Comparison of ENCODE assay signal across 32 mouse cellular contexts in genomic region chr7:100867561-100867960, GRCm38 (mm10). TPM values are rescaled to one million over a fixed set of nuclear protein-coding genes. Genes with fewer than 3 reads are reported as not detected.
DNase-seq lines count a peak whose midpoint lies in the region; ATAC-seq lines count a peak whose summit lies in the region.
"Had no signal": no experiment of that assay in that cellular context is flagged by ENCODE, and none has a peak within 500 bp of the region (broad histone marks: within the 10 kb centered on the region; RNA-seq: fewer than 3 reads in every experiment).

No protein-coding gene starts in this region.

- WGBS in liver, embryonic 11.5 days: 42% methylated on average over 2 of the region's 2 CpGs
- 31% methylated on average over 2 of the region's 2 CpGs for WGBS in liver, embryonic 13.5 days (ENCODE audit: insufficient replicate concordance)

- H3K4me2 ChIP-seq in liver, embryonic 11.5 days: no peak overlapping the region
- H3K4me2 ChIP-seq in liver, embryonic 13.5 days: no peak overlapping the region
- H3K4me2 ChIP-seq: embryonic facial prominence, embryonic 13.5 days; forebrain, embryonic 13.5 days; heart, embryonic 15.5 days; hindbrain, embryonic 14.5 days; lung, embryonic 14.5 days; midbrain, embryonic 11.5 days had no signal

- intact Hi-C loops in heart, postnatal 25 days (cut with DNase I): no loop called here
- intact Hi-C loops in gastrocnemius, postnatal 36 days (cut with DNase I): no loop called here

- H3K27me3 ChIP-seq in liver, embryonic 11.5 days (replicated peaks; ENCODE audit: control insufficient read depth, insufficient read depth, low read length): no peaks in the 10 kb centered on the region
- no peaks in the 10 kb centered on the region for H3K27me3 ChIP-seq in liver, embryonic 13.5 days
- H3K27me3 ChIP-seq: embryonic facial prominence, embryonic 13.5 days; forebrain, embryonic 13.5 days; heart, embryonic 15.5 days had no signal

- H3K4me3 ChIP-seq in liver, embryonic 11.5 days (ENCODE audit: low read depth, low read length): no peak overlapping the region
- H3K4me3 ChIP-seq in liver, embryonic 13.5 days (replicated peaks): no peak overlapping the region
- H3K4me3 ChIP-seq: embryonic facial prominence, embryonic 13.5 days; erythroblast, embryonic 14.5 days; forebrain, embryonic 13.5 days; heart, embryonic 10.5 days; heart, embryonic 15.5 days; layer of hippocampus, adult 2 months had no signal

- DNase-seq in liver: peak; percentile 65
- no peak for DNase-seq in liver, embryonic 11.5 days (ENCODE audit: low spot score)
- DNase-seq in liver, embryonic 13.5 days: no peak
- DNase-seq in heart, postnatal 25 days (ENCODE audit: low spot score): no peak
- no peak for DNase-seq in frontal cortex, postnatal 14 days (ENCODE audit: low spot score in 2 of 2)
- no peak for DNase-seq in gastrocnemius, postnatal 36 days
- DNase-seq: adrenal gland, adult 2 months; adrenal gland, postnatal 36 days; cerebellum, adult 11 months; cerebellum, adult 9-11 months; gastrocnemius, postnatal 14 days; heart, adult 11 months; heart, postnatal 36 days; kidney, adult 2 months; kidney, postnatal 36 days; left cerebral cortex, postnatal 4 days; lung, embryonic 14.5 days; lung, postnatal 14 days; spleen, adult 18-20 months; thymus, adult 2 months; thymus, postnatal 36 days had no signal

- H3K9me3 ChIP-seq in liver, embryonic 11.5 days (ENCODE audit: control insufficient read depth, low read length): no peaks in the 10 kb centered on the region
- no peaks in the 10 kb centered on the region for H3K9me3 ChIP-seq in liver, embryonic 13.5 days (replicated peaks)
- H3K9me3 ChIP-seq: embryonic facial prominence, embryonic 13.5 days; forebrain, embryonic 13.5 days; heart, embryonic 10.5 days; heart, embryonic 15.5 days had no signal

- peaks cover 15% of the 10 kb centered on the region for H3K4me1 ChIP-seq in liver, embryonic 11.5 days (replicated peaks; ENCODE audit: control insufficient read depth, insufficient read depth, low read length)
- H3K4me1 ChIP-seq in liver, embryonic 13.5 days (replicated peaks): peaks cover 41% of the 10 kb centered on the region
- H3K4me1 ChIP-seq: embryonic facial prominence, embryonic 13.5 days had no signal

- H3K9ac ChIP-seq in liver, embryonic 11.5 days (ENCODE audit: low read depth, low read length): no peak overlapping the region
- peak overlapping the region; percentile 1; the same call in 1 of the 2 replicates for H3K9ac ChIP-seq in liver, embryonic 13.5 days
- H3K9ac ChIP-seq: embryonic facial prominence, embryonic 13.5 days; forebrain, embryonic 13.5 days; heart, embryonic 15.5 days; hindbrain, embryonic 14.5 days; lung, embryonic 14.5 days had no signal

- no peak for ATAC-seq in liver, embryonic 11.5 days (replicated peaks; ENCODE audit: low FRiP score)
- peak; percentile 53 for ATAC-seq in erythroblast, adult 5-6 weeks (replicated peaks; ENCODE audit: low FRiP score, poor library complexity, severe bottlenecking)
- no peak for ATAC-seq in liver, embryonic 13.5 days (ENCODE audit: low read depth)
- ATAC-seq: forebrain, embryonic 13.5 days; inflammation-experienced regulatory T-cells, adult 6 months; midbrain, embryonic 16.5 days had no signal

- H3K36me3 ChIP-seq in liver, embryonic 11.5 days (ENCODE audit: control insufficient read depth, insufficient read depth, low read length): no peaks in the 10 kb centered on the region
- H3K36me3 ChIP-seq in liver, embryonic 13.5 days: no peaks in the 10 kb centered on the region

- no peak overlapping the region for H3K27ac ChIP-seq in liver, embryonic 11.5 days (ENCODE audit: low read depth, low read length)
- peak overlapping the region; percentile 38; the same call in 1 of the 2 replicates for H3K27ac ChIP-seq in liver, embryonic 13.5 days
- H3K27ac ChIP-seq: embryonic facial prominence, embryonic 13.5 days; forebrain, embryonic 13.5 days; heart, embryonic 10.5 days; heart, embryonic 15.5 days; hindbrain, embryonic 14.5 days; layer of hippocampus, adult 2 months had no signal

RNA-seq across cellular contexts. Expression of gene Relt, which starts 4.3 kb away (rescaled TPM):
- polyA plus RNA-seq in liver, embryonic 11.5 days (2014; fragmentation: Nextera tagmentation; extraction: Ambion mirVana): 14.6 and 17.0 TPM in 2 replicates
- 12.1 and 12.9 TPM in 2 replicates for total RNA-seq in erythroblast, adult 5-6 weeks (2015; ENCODE audit: low replicate concordance)
- total RNA-seq in erythroblast, adult 5-6 weeks (2017; ENCODE audit: low replicate concordance): 11.6 and 14.8 TPM in 2 replicates
- polyA plus RNA-seq in liver, embryonic 13.5 days (2015; fragmentation: Nextera tagmentation; extraction: Ambion mirVana): 15.3 and 16.7 TPM in 2 replicates
- 1 to 10 TPM; 2.4 to 3.0 TPM for total RNA-seq in heart, postnatal 25 days (2021)
- total RNA-seq in gastrocnemius, postnatal 36 days (2021): 10 to 100 TPM in 1 of 2 experiments, 1 to 10 TPM in 1; 5.3 to 12.2 TPM
